Mouse (Mus musculus): ENCODE data around the gene Crmp1.

The Crmp1 gene

GRCm38 (mm10) chr5:37296717-37297116 is 55.0 kb downstream of the Crmp1 start:
- DNase-seq (ENCODE audit: low spot score in 2 of 2): peak; percentile 57 to 66

- DNase-seq (ENCODE audit: low spot score in 2 of 2): peak in 1 of 2 experiments; percentile 54
Measured at GRCm38 (mm10) chr5:37298370-37298769, 56.6 kb downstream of the Crmp1 start.

GRCm38 (mm10) chr5:37310026-37310425 is 68.3 kb downstream of the Crmp1 start:
- DNase-seq (ENCODE audit: low spot score in 2 of 2): no peak

- no peak for DNase-seq (ENCODE audit: low spot score in 2 of 2)
Measured at GRCm38 (mm10) chr5:37312980-37313722, 71.4 kb downstream of the Crmp1 start.

GRCm38 (mm10) chr5:37318715-37319114 is 77.0 kb downstream of the Crmp1 start:
- DNase-seq (ENCODE audit: low spot score in 2 of 2): no peak

GRCm38 (mm10) chr5:37320174-37320573 is 78.4 kb downstream of the Crmp1 start:
- DNase-seq (ENCODE audit: low spot score in 2 of 2): peak; percentile 66 to 74

- no peak for DNase-seq (ENCODE audit: low spot score in 2 of 2)
Measured at GRCm38 (mm10) chr5:37320761-37321160, 79.0 kb downstream of the Crmp1 start.

- no peak for DNase-seq (ENCODE audit: low spot score in 2 of 2)
Measured at GRCm38 (mm10) chr5:37326675-37327074, 84.9 kb downstream of the Crmp1 start.

- no peak for DNase-seq (ENCODE audit: low spot score in 2 of 2)
Measured at GRCm38 (mm10) chr5:37330449-37331132, 88.9 kb downstream of the Crmp1 start.

GRCm38 (mm10) chr5:37331133-37331505 is 89.4 kb downstream of the Crmp1 start:
- DNase-seq (ENCODE audit: low spot score in 2 of 2): no peak

- DNase-seq (ENCODE audit: low spot score in 2 of 2): no peak
Measured at GRCm38 (mm10) chr5:37332066-37332465, 90.3 kb downstream of the Crmp1 start.

- DNase-seq (ENCODE audit: low spot score in 2 of 2): no peak
Measured at GRCm38 (mm10) chr5:37335061-37335460, 93.3 kb downstream of the Crmp1 start.

- peak; percentile 41 to 62 for DNase-seq (ENCODE audit: low spot score in 2 of 2)
Measured at GRCm38 (mm10) chr5:37336485-37337105, 94.9 kb downstream of the Crmp1 start, which contains the start of gene Evc. Evc (minus strand) TSS chr5:37336894.

GRCm38 (mm10) chr5:37337696-37338095 is 96.0 kb downstream of the Crmp1 start:
- DNase-seq (ENCODE audit: low spot score in 2 of 2): no peak

- DNase-seq (ENCODE audit: low spot score in 2 of 2): peak; percentile 85
Measured at GRCm38 (mm10) chr5:37338288-37338687, 96.5 kb downstream of the Crmp1 start, which contains the start of gene Evc2. Evc2 (plus strand) TSS chr5:37338499.

All from right cerebral cortex, postnatal 10 days (tissue).